Mouse (Mus musculus): ENCODE results near the gene Ficd.

GRCm38 (mm10) chr5:113724446-113724845, 11.2 kb upstream of the Ficd start, which contains the start of gene 1700069L16Rik:
- 0 out of 2 replicates have a peak, but pooled peaks have one; percentile 14 for TF ChIP-seq POLR2A (IDR thresholded peaks at IDR 0.05; ENCODE audit: borderline replicate concordance, control insufficient read depth, low read depth, low read length)
- peak; percentile 90 for TF ChIP-seq CTCF (IDR thresholded peaks at IDR 0.05; ENCODE audit: control insufficient read depth, insufficient read depth, low read length)
